Mouse (Mus musculus) thymus, postnatal 14 days (tissue): Measurements from ENCODE around the gene Rnf207.

Experiments used
- DNase-seq: peaks from one replicate; pipeline ENCODE4 v3.0.0; 2021

The Rnf207 gene

DNA sequence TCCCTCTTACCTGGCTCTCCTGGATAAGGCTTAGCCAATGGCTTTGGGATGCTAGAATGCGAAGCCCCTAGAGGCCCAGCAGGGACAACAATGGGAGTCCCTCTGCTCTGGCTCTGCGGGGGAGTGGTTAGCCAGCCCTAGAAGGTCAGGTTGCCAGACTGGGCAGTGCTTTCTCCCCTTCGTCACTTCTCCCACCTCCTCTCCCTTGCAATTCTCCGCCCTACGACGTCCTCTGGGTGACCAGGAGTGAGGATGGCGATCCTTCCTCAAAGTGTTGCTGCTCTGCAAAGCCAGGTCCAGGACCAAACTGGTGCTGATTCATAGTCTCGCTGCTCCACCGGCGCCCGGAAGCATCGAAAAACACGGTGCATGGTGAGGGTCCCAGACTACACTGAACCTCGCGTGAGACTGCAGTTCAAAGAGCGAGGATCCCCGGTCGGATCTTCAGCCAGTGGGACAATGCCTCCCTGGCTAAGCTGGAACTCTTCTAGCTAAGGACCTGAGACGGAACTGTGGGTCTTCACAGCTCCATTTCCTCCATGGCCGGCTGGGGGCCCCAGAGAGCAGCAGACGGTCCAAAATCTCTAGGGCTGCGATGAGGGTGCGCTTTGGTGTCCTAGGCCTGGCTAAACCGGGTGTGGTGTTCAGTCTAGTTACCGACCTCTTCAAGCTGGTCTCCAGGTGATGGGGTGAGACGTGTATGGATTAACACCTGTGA lies at the start of gene Rnf207:
Gene Rnf207, minus strand, starts transcription at position 477 of the 718 bp plus-strand sequence.
- DNase-seq: peak; percentile 43

DNA sequence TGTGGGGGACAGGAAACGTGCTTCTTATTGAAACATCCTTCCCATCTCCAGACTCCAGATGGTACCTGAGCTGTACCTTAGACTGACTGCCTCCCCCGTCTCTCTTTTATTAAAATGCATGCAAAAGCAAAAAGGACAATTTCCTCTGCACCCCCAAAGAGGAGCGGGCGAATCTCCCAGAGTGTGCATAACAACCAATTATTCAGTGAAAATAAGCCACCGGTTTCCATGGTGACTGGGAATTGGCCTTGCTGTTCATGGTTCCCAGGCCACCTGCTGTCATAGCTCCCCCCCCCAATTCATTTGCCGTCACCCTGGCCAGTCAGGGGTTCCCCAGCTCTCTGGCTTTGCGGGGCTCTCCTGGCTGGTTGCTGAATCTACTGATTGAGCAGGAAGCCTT lies 46.4 kb upstream of the Rnf207 start:
- no peak for DNase-seq

DNA sequence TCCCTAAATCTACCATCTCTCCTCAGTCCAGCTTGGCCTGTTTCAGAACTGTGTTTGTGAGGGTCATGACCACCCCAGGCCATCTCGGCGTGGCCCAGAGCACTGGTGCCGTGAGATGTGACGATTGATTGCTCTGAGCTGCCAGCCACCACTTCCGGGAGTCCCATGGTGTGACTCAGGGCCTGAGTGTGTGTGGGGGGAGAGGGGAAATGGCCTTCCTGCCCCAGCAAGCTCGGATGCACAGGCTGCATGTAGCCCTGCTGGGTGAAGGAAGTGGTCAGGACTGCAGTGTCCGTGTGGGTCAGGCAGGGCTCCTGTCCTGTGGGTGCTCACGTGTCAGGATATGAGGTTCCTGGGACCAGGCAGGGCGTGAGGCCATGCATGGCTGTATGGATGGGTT lies 43.4 kb upstream of the Rnf207 start:
- no peak for DNase-seq

DNA sequence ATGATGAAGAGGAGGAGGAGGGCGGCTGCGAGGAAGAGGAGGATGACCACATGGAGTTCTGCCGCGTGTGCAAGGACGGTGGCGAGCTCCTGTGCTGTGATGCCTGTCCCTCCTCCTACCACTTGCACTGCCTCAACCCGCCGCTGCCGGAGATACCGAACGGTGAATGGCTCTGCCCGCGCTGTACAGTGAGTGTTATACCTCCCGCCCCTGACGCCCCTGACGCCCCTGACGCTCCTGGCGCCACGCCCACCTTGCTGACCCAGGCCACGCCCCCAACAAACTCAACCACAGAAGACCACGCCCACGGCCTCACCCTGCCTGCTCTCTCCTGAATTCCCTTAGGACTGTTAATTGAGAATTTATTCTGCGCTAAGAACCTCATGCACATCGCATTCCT lies 42.1 kb upstream of the Rnf207 start:
- DNase-seq: peak; percentile 47

DNA sequence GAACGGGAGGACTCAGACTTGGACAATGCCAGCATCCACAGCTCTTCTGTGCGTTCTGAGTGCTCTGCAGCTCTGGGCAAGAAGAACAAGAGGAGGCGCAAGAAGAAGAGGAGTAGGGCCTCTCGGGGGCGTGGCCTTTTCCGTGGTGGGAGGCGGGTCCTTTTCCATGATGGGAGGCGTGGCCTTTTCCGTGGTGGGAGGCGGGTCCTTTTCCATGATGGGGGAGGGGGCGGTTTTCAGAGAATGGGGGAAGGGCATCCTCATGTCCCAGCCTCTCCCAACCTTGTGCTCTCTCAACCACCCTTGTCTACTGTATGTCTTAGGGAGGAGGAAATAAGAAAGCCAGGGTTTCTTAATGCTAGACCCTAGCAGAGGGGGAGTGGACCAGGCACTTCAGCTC lies 40.9 kb upstream of the Rnf207 start:
- no peak for DNase-seq

DNA sequence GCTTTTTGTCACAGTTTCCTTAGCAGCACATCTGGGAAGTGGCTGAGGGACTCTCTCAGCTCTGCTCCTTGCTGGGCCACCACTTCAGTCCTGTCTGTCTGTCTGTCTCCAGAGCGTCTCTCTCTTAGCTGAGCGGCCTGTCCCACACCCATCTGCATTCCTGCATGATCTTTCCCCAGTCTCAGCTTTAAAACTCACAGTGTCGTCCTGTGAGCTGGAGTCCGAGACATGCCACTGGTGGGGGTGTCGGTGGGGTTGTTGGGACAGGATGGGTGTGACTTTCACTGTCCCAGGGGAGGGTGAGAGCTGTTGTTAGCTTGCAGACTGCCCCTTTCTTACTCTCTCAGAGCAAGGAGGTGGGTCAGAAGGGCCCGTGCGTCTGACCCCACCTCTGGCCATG lies 36.9 kb upstream of the Rnf207 start:
- DNase-seq: no peak

DNA sequence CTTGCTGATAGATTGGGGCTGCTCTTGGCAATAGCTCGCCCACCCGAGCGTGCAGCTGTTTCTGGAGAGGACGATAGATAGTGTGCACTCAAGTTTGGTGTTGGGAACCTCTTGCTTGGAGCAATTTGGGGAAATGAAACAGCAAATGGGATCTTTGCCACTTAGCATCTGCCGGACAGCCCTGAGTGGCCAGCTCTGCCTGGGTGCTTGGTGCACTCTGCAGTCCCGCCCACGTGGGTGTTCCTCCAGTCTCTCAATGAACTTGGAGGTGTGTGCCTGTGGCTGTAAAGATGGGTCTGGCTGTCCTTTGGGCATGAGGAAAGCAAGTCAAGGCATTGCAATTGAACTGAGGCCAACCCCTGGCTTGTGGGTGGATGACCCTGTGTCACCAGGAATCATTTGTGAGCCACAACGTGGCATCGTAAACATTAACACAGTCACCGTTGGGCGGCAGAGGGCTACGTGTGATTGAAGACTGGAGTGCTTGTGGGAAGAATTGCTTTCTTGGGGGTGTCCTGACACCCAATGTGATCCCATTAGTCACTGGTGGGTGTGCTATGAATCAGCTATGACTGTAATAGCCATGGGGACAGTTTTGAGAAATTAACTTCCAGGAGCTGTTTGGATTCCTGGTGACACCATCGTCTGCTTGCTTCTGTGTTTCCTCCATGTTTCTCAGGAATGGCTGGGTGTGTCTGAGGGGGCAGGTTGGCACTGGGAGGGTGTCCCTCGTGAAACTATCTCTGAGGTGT lies 35.3 kb upstream of the Rnf207 start:
- no peak for DNase-seq

DNA sequence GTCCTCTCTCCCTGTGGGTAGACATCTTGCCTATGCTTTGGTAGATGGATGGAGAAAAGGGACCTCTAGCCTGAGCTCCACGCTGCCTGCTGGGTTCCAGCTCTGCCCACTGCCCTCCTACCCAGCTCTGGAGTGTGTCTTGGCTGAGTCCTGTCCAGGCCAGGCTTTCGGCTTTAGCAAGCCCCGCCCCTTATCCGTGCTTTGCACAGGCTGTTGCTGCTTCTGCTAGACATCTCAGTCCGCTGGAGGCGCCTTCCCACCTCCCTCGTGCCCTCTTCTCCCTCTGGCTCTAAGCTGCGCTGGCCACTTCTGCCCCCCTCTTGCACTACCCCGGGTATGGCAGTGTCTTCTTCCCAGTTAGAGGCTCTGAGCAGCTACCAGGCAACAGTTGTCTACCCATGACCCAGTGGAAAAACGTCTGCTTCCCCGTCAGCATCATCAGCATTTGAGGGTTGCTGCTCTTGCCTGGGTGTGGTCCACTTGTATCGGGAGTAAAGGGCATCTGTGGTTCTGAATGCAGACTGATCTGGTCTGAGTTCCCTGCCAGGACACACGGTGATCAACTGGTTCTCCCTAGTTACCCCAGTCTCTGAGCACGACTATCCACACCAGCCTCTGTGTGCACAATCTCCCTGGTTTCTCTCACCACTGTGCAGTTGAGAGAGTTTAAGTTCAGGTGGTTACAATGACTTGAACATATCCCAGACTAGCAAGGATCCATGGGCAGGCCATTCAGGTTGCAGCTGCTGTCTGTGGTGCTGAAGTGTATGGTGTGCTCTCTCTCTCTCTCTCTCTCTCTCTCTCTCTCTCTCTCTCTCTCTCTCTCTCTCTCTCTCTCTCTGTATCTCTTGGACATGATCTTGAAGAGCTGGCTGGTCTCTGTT lies 32.9 kb upstream of the Rnf207 start:
- no peak for DNase-seq

DNA sequence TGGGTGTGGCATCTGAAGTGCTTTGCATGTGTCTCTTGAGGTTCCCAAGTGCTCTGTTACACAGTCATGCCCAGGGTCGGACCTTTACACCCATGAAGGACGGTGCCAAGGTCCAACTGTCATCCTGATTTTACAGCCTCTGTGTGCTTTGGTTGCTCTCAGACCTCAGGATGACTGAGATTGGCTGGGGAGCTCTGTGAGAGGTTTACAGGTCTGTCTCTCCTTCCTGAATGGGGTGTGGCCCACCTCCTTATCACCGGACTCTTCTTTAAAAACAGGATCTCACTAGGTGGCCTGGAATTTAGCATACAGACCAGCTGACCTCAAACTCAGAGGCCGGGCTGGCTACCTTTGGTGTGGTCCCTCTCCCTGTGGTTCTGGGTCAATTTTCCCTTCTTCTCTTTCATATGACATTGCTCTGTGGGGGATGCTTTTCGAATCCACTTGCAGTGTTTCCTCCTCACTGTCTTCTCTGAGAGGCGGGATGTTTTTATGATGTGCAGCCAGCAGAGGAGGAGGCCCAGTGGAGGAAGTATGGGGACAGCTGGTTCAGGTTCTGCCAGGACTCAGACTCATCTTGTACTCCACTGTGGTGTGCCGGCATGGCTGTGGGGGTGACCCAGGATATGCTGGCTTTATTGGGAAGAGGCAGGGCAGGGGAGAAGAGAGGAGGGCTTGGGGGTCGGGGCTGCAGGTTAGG lies 32.1 kb upstream of the Rnf207 start:
- DNase-seq: no peak

DNA sequence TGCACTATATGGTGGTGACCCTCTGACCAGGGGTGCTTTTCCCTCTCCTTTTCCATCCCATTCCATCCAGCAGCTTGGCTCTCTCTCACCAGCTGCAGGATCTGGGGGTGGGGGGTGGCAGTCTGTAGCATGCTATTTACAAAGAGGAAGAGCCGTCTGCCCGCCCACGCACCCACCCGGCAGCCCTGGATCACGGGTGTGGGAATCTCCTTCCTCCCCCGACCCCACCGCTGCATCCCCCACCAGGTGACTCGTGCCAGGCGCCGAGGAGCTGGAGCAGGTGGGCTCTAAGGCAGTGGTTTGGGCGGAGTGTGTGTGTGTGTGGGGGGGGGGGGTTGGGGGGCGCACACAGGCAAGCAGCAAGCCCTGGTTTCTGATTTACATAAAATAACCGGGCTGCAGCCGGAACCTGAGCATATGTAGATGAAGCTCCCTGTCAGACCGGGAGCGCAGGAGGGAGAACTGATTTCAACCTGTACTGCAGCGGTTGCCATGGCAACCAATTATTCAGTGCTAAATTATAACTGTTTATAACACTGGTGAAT lies 31.1 kb upstream of the Rnf207 start:
- no peak for DNase-seq

DNA sequence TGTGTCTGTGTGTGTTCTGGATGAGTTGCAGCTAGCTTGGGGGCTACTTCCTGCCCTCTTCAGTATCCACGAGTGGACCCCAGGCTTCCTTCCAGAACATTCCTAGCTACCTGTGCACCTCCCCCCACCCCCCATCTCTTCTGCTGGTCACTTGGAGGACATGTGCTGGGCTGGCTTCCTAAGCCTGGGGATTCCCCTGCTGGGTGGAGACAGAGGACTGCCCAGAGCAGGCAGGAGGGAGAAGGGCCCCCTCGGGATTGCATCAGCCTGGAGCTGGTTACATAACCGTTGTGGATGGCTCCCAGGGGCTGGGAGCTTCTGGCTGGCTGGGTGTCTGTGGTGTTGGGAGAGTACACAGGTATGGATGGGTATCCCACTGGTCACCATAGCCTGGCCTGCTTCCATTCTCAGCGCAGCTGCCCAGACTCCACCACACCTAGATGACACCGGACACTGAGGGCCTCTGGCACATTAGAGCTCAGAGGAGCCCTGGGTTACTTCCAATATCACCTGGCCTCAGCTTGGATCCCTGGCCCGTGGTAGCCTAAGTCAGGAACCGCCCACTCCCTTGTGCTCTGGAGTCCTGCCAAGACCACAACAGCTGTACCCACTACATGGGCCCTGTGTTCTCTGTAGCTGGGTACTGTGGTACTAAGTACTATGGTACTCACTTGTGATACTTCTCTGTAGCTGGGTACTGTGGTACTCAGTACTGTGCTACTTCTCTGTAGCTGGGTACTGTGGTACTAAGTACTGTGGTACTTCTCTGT lies 26.5 kb upstream of the Rnf207 start:
- no peak for DNase-seq

DNA sequence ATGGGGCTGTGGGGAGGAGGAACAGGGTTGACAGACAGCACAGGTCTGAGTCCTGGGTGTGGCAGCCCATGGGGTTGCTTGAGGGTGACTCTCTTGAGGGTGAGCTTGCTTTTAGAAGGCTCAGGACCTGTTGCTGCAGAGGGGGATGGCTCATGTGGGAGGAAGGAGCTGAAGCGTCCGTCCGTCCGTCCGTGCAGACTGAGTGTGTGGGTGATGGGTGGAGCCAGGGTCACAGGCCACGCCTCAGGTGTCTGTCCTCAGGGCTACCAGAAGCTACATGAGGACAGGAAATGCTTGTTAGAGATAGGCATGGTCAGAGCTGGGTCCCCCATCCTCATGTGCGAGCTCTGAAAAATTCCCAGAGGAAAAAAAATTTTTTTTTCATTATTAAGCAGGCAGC lies 25.9 kb upstream of the Rnf207 start:
- no peak for DNase-seq

DNA sequence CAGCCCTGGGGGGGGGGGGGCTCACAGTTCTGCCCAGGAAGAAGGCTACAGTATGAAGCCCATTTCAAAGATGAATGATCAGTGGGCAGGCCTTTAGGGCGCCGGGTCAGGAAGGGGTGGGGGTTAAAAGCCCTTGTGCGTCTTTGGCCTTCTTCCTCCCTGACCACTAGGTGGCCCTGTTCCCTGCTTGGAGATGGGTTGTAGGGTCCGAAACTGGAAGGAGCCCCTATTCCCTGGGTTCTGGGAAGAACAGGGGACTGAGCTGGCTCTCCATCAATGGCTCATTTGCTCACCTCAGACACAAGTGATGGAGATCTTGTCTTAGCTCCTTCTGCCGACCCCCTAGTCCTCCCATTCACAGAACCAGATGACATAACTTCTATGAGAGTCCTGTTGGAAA lies 24.5 kb upstream of the Rnf207 start:
- DNase-seq: no peak

DNA sequence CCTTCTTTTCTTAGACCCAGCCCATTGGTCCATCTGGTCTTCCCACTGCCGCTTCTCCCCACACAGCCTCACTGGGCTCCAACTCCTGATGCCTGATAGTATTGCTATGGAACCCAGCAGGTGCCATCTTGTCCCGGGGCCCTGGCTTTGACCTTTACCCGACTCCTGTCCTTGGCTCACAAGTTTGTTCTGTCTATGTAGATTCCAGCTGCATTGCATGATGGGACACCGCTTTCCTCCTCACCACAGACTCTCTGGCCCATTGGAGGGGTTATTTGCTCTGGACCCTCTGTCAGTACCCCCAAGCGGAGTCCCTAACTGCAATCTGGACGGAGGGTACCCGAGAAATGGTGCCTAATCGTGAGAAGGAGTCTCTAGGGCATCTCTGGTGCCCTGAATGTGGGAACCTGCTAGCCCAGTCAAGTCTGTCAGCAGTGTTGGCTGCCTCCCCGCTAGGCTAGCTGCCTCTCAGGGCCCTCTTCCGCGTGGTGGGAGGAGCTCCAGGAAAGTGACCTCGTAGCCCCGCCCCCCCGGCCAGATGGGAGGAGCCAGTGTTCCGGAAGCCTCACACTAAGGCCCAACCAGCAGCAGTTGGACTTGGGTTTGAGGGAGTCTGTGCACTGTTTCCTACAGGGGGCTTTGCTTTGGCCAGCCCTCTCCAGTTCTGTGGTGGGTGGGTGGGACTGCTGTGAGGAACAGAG lies 21.9 kb upstream of the Rnf207 start:
- DNase-seq: peak; percentile 44

DNA sequence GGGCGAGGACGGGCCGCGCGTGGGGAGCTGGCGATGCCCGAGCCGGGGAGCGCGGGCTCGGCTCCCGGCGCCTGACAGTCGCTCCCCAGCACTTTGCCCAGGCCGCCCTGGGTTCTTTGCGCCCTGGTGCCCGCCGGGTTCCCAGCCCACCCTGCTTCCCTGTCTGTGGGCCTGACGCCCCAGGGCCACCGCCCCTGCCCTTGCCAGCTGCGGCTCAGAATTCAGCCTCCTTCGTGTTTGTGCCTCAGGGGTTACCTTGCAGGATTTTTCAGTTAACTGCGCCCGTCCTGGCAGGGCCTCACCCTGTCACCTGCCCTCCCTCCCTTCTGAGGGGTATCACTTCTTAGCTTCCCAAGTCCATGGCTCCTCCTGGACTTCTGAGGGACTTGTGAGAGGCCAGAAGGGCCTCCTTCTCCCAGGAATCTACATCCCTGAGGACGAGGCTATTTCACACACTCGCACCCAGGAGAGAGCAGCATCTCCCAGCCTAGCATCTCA lies 20.5 kb upstream of the Rnf207 start:
- DNase-seq: no peak

DNA sequence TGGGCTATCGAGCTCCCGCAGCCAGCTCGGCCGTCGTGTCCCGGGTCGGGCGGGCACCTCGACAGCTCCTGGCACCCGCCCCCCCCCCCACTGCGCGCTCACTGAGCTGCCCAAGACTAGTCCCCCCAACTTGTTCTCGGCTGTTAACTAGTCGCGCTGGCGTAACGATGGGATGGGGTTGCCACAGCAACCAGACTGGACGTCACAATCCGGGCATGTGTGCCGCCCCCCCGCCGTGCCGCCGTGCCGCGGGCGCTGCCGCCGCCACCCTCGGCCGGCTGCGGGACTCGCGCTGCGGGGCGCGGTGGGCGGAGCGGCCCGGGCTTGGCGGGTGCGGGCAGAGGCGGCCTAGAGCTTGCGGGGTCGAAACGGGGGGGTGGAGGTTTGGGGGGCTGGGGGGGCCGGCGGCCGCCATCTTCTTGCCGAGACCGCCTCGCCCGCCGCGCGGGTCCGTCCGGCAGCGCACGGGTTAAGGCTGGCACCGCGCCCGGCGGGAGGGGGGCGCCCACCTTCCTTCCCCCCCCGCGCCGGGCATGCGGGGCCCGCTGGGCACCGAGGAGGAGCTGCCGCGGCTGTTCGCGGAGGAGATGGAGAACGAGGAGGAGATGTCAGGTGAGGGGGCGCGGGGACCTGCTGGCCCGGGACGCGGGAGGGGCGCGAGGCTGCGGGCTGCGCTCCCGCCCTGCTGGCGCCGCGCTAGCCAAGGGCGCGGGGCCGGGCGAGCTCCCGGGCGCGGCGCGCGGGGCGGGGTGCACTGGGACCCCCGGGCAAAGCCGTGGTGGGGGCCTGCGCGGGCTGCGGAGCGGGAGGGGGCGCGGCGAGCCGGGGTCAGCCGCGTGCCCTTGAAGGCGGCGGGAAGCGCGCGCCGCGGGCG lies 19.9 kb upstream of the Rnf207 start, which contains the start of gene Chd5:
Gene Chd5, plus strand, starts transcription at position 233 of the 874 bp plus-strand sequence.
- DNase-seq: no peak

DNA sequence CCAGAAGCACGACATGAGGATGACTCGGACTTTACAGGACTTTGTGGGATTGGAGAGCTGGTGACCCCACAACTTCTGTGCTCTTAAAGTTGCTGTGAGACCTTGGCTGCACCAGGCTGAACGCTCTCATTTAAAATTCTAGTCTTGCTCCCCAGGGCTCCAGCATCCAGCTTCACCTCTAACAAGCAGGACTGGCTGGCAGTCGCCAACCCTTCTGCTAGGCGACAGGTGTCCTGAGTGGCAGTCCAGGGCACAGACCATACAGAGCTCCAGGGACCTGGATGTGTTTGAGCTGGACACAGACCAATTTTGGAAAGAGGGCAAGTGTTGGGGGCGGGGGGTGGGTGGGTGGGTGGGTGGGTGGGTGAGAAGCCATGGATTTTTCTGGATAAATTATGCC lies 19.0 kb upstream of the Rnf207 start:
- no peak for DNase-seq

DNA sequence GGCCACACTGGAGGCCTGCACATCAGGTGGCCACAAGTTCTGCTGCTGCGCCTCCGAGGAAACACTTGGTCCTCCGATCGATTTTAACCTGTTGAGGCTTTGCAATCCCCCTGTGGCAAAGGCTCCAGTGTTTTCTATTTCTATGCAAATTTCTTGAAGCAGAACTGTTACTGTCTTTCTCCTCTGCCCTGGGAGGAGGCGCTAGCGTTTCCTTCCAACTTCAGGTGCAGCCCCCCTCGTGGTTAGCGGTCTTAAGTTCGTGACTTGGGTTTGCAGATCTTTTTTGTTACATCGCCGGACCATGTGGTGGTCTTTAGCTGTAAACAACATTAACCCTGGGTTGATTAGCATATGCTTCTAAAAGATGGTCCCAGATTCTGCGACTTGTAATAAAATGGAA lies 14.8 kb upstream of the Rnf207 start:
- no peak for DNase-seq

DNA sequence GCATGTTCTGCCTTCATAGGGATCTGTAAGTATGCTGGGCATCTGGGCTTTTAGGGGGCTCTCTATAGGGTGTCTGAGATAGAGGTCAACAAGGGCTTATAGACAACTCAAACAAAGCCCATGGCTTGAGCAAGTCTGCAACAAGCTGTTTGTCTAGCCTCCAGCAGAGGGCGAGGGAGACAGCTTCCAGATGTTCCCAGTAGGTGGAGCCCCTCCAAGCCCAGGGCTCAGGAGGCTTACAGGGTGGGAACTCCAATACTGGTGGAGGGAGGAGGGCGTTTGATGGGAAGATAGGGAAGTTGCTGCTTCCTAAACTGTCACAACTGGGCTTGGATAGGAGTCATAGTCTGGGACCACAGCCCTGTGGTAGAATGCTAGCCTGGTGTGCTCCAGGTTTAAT lies 14.2 kb upstream of the Rnf207 start:
- DNase-seq: peak; percentile 73

DNA sequence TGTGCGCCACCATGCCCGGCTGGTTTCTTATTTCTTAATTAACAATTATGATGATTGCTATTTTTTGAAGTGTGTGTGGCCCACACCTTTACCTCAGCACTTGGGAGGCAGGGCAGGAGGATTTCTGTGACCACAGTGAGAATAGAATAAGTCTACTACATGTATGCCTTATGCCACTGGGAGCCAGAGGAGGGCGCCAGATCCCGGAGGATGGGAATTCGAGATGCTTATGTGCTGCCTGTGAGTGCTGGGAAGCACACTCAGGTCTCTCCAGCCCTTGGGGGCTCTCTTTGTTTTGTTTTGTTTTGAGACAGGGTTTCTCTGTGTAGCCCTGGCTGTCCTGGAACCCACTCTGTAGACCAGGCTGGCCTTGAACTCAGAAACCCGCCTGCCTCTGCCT lies 9.9 kb upstream of the Rnf207 start:
- DNase-seq: peak; percentile 67
